Mouse (Mus musculus): ENCODE data around the gene Wnt10b.

DNA sequence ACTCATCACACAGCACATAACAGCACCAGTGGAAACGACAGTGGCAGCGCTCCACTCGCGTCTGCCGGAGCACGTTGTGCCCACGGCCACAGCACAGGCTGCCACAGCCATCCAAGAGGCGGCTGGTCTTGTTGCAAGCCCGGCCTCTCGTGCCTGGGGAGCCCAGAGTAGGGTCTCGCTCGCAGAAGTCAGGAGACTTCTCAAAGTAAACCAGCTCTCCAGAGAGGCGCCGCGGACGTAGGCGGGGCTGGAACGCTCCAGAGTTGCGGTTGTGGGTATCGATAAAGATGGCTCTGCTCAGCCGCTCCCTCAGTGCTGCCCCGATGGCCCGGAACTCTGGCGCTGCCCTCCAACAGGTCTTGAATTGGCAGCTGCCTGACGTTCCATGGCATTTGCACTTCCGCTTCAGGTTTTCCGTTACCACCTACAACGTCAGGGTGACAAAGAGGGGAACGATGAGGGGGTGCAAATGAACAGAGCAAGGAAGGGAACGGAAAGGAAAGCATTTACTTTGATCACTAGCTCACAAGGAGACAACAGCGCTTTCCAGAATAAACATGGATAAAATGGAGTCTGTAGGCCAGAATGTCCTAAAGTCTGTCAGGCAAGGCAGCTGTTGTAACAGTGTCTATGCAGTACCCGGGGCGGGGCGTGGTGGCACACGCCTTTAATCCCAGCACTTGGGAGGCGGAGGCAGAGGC is 5.3 kb downstream of the Wnt10b start:
- TF ChIP-seq CTCF (IDR thresholded peaks at IDR 0.05; ENCODE audit: borderline replicate concordance, insufficient read depth, low read depth, low read length) (no peak), POLR2A (IDR thresholded peaks at IDR 0.05; ENCODE audit: borderline replicate concordance, insufficient read depth, low read length) (no peak)

Measured in cerebellum, adult 2 months (tissue).